ENCODE assay signal across 13 mouse cellular contexts in the genomic region with DNA sequence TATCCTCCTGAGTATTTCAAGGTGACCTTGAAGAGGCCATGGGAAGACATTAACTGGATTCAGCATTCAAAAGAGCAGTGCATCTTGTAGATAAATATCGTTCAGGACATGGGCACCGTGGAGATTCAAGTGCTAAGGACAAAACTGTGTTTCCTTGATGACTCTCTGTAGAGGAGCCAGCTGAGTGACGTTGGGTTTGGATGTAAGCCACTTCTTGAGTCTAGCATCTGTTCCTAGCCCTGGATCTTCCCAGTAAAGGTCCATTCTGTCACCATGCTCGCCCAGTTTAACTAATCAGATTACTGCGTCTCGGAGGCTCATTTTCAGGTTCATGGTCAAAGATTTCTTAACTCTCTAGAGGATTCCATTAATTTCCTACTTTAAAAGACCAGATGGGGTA.
DNase-seq lines count a peak whose midpoint lies in the region; ATAC-seq lines count a peak whose summit lies in the region.
"Had no signal": no experiment of that assay in that cellular context is flagged by ENCODE, and none has a peak within 500 bp of the region (broad histone marks: within the 10 kb centered on the region; RNA-seq: fewer than 3 reads in every experiment).

No protein-coding gene starts in this region.

- H3K36me3 ChIP-seq in heart, embryonic 10.5 days = no peaks in the 10 kb centered on the region

- peak; percentile 68; the same call in 1 of the 2 replicates for ATAC-seq in cerebellum, adult (ENCODE audit: insufficient number of reproducible peaks, low FRiP score, low TSS enrichment)
- no peak for ATAC-seq in megakaryocyte progenitor cell, adult 5-6 weeks (replicated peaks; ENCODE audit: poor library complexity)
- no peak for ATAC-seq in erythroid progenitor cell, adult 5-6 weeks (replicated peaks; ENCODE audit: low FRiP score, poor library complexity, severe bottlenecking)

- no peak overlapping the region for H3K4me3 ChIP-seq in heart, embryonic 10.5 days
- H3K4me3 ChIP-seq: left cerebral cortex, adult 2 months had no signal

- intact Hi-C loops in left cerebral cortex, postnatal 4 days (cut with DNase I) = no loop called here
- intact Hi-C loops in left cerebral cortex, postnatal 10 days (cut with DNase I) = no loop called here

- H3K27me3 ChIP-seq in heart, embryonic 10.5 days (ENCODE audit: insufficient read depth, poor library complexity, severe bottlenecking) = no peaks in the 10 kb centered on the region

- DNase-seq in heart, adult 11 months = peak; percentile 78
- DNase-seq in heart, embryonic 10.5 days (ENCODE audit: low spot score) = no peak
- peak; percentile 75 for DNase-seq in left cerebral cortex, postnatal 4 days
- no peak for DNase-seq in left cerebral cortex, postnatal 10 days (ENCODE audit: extremely low spot score in 1 of 2, low spot score in 2 of 2)
- peak; percentile 53 for DNase-seq in gastrocnemius, adult 18-20 months (ENCODE audit: low spot score)
- DNase-seq: liver; lung, postnatal 4 days; thymus, postnatal 14 days had no signal

- H3K4me1 ChIP-seq in heart, embryonic 10.5 days = peaks cover 46% of the 10 kb centered on the region

- H3K27ac ChIP-seq in heart, embryonic 10.5 days = no peak overlapping the region
- H3K27ac ChIP-seq: kidney, postnatal 0 days; left cerebral cortex, adult 2 months had no signal

- 79% methylated on average over 6 of the region's 6 CpGs for WGBS in heart, embryonic 10.5 days

- H3K9me3 ChIP-seq in heart, embryonic 10.5 days = no peaks in the 10 kb centered on the region

Comparison
In these comparisons a context has a peak if more than half of its experiments do, and no peak if none do; other contexts are left out.
1. DNase-seq: peak in heart, adult 11 months (single experiment), left cerebral cortex, postnatal 4 days (single experiment) and gastrocnemius, adult 18-20 months (single experiment); none in heart, embryonic 10.5 days (single experiment) and left cerebral cortex, postnatal 10 days (0 of 2).